Mouse (Mus musculus) CD4-positive, CD25-positive, alpha-beta regulatory T cell, adult 4 months (primary cell): ENCODE data around the gene Gm1604a. TPM values are rescaled to one million over a fixed set of nuclear protein-coding genes. Genes with fewer than 3 reads are reported as not detected.
A peak's percentile ranks its signal among the peaks of the same experiment; 100 is the strongest.
"Not testable (repeated sequence)": the region's sequence is repeated elsewhere in the genome, so short reads cannot be mapped to it uniquely, and the experiment has no call there.

Experiments
- ATAC-seq: one replicate; pipeline ENCODE4 v1.8.0; 2017
- polyA plus RNA-seq, 2 experiments: library from polyadenylated mRNA; unstranded; fragments of 100-300 nt; shearing (Covaris generic); gene quantifications; one replicate each; pipeline ENCODE4 v1.2.1; 2017

Gene Gm1604a
- not detected for polyA plus RNA-seq

DNA sequence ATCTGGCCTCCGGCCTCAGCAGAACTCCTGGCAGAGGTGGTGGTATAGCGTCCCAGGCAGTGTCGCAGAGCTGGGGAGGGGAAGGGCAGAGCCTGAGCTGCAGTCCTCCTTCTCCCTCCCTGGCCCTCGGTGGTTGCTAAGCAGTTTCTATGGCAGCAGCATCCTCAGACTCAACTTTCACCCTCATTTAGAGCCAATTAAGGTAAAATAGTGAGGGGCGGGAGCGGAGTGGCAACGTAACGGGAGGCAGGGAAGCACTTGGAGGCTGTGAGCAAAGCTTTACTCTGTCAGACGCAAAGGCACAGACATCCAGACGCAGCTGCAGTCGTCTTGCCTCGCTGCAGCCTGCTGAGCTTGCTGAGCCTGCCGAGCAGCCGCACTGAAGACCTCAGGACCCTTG, at the start of gene Gm1604a:
Gene Gm1604a (plus strand): TSS at position 312 of the 400 bp plus-strand sequence.
- ATAC-seq = not testable (repeated sequence)

DNA sequence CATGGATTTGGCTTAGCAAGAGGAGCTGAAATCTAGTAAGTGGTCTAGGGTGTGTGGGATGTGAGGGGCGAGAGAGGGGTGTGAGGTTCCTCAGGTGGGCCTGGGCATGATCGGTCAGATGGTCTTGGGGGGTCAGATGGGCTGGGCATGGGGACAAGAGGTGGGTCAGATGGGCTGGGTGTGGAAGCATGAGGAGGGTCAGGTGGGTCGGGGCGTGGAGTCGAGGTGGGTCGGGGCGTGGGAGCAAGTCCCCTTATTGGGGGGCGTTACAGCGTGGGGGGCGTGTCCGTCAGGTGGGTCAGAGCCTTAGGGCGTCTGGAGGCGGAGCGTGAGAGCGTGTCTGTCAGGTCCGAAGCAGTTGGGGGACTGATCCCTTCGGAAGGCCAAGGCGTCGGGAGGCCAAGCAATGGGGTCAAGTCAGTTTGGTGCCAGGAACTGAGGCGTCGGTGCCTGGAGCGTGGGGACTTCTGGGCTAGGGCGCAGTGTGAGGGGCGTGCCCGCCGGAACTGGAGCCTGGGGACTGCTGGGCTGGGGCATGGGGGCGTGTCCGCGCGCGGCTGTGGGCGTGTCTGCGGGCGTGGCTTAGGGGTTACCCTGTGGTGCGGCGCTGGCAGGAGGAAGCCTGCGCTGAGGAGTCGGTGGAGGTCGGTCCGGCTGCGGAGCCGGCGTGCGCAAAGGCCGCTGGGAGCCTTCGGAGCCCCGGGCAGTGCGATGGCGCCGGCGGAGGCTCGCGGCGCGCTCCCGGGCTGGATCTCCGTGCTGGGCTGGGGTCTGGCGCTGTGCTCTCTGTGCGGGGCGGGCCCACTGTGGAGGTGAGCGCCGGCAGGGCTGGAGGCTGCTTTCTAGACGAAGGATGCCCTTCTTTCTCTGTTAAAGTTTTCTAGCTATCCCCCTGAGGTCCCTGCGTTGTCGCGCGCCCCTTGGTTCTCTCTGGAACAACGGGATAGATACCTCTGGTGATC, 46.8 kb upstream of the Gm1604a start, which contains the start of gene Gm49721:
Gene Gm49721 (plus strand): TSS at position 618 of the 962 bp plus-strand sequence.
- peak; percentile 95 for ATAC-seq

GRCm38 (mm10) chr17:6979380-6979779, 46.0 kb upstream of the Gm1604a start:
- peak; percentile 2 for ATAC-seq

DNA sequence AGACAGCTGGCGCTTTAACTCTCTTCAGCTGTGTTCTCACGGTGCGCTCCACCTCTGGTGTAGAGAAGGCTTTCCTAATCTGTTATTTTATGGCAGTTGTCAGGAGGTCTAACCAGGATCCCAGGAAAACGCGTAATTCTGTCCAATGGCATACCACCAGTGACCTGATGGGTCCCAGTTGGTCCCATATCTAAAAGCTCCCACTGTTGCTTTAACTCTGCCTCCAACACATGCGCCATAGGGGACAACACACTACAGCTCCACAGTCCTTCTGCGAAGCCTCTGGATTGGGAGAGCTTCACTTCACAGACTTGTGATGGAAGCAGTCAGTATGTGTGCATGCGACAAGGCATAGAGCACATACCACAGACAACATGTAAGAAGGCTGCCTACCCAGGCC, 45.2 kb upstream of the Gm1604a start:
- ATAC-seq = not testable (repeated sequence)

DNA sequence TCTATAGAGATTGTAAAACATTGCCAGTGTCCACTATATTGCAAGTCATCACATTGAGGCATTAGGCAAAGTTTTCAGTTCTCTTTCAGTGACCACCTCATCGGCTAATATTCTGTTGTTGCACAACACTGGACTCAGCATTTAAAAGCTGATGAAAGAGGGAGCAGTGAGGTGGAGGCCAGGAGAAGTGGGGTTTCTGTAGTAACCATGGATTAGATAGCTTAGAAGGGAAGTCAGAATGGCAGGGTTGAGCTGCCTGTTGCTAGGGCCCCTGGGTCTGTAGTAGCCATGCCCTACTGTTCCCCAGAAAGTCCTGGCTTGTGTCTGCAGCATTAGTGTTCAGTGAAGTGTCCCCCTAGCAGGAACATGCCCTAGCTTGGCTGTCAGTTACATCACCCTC, 39.2 kb upstream of the Gm1604a start:
- not testable (repeated sequence) for ATAC-seq

DNA sequence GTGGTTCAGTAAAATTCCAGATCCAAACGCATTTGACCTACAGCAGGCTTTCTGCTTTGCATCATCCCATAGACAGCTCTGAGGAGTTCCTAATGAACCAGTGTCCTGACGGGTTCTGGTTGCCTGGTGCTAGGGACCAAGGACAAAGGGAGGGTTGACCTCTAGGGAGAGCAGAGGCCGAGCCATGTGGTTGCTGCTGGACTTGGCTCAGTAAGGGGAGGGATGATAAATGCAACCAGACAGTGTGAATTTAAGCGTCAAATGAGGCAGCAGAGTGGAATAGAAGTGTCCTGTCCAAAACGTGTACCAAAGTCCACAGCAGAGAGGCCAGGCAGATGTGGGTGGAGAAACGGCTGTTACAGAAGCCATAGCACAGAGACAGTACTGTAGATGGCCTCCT, 29.9 kb upstream of the Gm1604a start:
- not testable (repeated sequence) for ATAC-seq

DNA sequence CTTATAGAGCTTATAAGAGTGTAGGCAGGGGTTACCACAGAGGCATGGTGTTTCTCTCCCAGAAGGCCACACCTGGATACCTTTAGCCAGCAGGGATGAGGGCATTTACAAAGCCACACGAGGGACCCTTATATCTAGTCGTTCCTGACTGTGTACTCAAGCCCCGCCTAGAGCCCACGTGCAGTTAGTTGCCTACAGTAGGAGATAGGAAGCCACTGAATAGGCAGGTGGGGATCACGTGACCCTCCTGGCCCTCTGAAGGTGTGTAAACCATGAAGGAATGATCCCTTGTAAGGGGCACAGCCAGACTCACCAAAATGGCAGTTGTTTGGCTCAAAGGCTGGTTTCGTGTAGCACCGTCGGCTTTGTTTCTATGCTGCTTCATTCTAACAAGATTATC, 28.5 kb upstream of the Gm1604a start:
- not testable (repeated sequence) for ATAC-seq

GRCm38 (mm10) chr17:6997778-6998490, 27.4 kb upstream of the Gm1604a start:
- ATAC-seq = peak; percentile 98

GRCm38 (mm10) chr17:7001790-7002585, 23.4 kb upstream of the Gm1604a start:
- not testable (repeated sequence) for ATAC-seq

- ATAC-seq = not testable (repeated sequence)
These were observed 22.0 kb upstream of the Gm1604a start for GRCm38 (mm10) chr17:7003392-7003791.

DNA sequence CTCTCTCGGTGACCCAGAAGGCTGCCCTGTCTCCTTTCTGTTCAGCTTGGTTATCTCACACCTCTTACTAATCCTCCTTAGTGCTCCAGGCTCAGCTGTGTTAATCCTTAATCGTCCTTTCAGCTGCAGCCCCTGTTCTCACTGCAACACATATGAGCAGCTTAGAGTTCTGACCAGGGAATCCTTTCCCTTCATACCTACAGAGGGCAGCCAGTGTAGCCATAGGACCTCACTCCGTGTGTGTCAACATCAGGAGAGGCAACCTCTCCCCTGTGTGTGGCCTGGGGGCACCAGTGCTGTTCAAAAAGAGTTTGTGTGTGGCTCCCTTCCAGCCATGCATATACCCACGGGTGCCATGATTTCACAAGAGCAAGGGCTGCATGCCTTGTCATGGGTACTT, 19.7 kb upstream of the Gm1604a start:
- ATAC-seq = not testable (repeated sequence)

- ATAC-seq = not testable (repeated sequence)
These were observed 16.5 kb upstream of the Gm1604a start for GRCm38 (mm10) chr17:7008885-7009284.

GRCm38 (mm10) chr17:7009440-7009839, 15.9 kb upstream of the Gm1604a start:
- not testable (repeated sequence) for ATAC-seq

- not testable (repeated sequence) for ATAC-seq
These were observed 15.5 kb upstream of the Gm1604a start for GRCm38 (mm10) chr17:7009901-7010300.

GRCm38 (mm10) chr17:7014190-7014589, 11.2 kb upstream of the Gm1604a start:
- ATAC-seq = peak; percentile 77

DNA sequence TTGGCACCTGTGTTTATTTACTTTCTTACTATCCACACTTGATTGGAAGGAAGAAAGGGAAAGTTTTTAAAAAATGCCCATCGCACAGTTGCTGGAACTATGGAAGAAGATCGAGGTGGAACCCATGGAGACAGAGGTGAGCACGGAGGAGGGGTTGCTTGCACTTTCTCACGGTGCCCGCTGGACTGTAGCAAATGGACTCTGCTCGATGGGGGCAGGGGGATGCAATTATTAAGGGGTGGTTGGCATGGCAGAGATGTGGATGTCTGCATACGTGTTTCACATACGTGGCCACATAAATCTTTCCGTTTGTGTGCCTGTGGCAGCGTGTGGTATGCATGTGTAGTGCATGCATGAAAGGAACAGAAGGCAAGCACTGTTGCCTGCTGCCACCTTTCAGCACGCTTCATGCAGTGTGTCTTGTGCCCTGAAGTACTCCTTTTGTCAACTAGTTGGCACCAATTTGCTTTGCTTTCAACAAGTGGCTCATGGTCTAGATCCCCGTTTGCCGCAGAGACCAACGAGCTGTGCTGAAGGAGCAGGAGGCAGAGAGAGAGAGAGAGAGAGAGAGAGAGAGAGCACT, 487 bp downstream of the Gm1604a start:
- not testable (repeated sequence) for ATAC-seq

DNA sequence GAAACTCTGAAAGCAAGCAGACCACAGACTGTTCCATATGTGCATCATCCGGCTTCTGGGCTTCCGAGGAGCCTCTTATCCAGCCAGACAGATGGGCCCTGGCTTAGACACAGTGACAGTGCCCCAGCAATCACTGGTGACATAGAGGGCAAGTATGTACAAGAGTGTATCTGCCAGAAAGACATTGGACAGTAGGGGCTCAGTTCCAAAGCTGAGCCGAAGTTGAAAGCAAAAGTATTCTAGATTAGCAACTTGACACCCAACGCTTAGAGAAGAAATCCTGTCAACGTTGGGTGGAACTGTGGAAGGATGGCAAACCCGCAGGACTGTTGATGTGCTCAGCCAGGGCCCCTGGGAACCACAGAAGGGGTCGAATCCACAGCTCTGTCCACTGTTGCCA, 4.8 kb downstream of the Gm1604a start:
- not testable (repeated sequence) for ATAC-seq

GRCm38 (mm10) chr17:7030622-7031174, 5.3 kb downstream of the Gm1604a start:
- ATAC-seq = not testable (repeated sequence)

GRCm38 (mm10) chr17:7033192-7034166, 8.1 kb downstream of the Gm1604a start:
- ATAC-seq = peak; percentile 91

- not testable (repeated sequence) for ATAC-seq
These were observed 43.7 kb downstream of the Gm1604a start for GRCm38 (mm10) chr17:7068997-7069539.
